Mouse (Mus musculus) mesoderm, embryonic 11.5 days (tissue): Measurements from ENCODE around the gene Gm2022.
"Not testable (repeated sequence)": the region's sequence is repeated elsewhere in the genome, so short reads cannot be mapped to it uniquely, and the experiment has no call there.

Source experiments
- DNase-seq: peaks from one replicate; pipeline ENCODE4 v3.0.0-alpha.2; 2012; ENCODE audit warnings: low read depth, low spot score

Gm2022 gene

DNA sequence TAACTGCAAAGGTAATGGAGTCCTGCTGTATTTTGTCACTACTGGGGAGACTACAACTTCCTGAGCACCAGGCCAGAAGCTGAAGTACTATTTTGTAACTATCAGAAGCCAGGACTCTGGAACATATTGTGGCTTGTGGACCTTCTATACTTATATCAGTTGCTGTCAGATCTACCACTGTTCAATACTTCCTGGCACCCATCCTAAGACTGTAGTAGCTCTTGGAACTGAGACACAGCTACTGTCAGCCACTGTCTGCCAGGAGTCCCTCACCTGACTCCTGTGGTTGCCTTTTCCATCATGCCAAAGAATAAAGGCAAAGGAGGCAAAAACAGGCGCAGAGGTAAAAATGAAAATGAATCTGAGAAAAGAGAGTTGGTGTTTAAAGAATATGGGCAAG is at the start of gene Gm2022:
Gene Gm2022, plus strand, starts transcription at position 301 of the 400 bp plus-strand sequence.
- DNase-seq = not testable (repeated sequence)

DNA sequence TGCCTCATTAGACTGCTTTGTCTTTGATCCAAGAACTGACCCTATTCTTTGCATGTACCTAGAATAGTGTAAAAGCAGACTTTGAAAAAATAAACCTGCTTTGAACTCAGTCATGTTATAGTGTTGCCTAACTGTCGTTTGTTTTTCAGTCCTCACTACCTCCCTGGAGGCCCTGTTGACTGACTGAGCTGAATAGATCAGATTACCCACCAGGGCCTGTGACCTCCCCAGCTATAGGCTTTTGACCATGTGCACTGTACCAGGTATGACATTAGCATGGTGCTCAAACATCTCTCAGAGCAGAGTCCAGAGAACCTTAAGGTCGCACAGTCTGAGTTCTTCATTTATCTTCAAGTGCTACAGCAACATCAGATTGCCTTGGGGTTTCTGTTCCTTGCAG is 44.5 kb upstream of the Gm2022 start:
- DNase-seq = not testable (repeated sequence)

DNA sequence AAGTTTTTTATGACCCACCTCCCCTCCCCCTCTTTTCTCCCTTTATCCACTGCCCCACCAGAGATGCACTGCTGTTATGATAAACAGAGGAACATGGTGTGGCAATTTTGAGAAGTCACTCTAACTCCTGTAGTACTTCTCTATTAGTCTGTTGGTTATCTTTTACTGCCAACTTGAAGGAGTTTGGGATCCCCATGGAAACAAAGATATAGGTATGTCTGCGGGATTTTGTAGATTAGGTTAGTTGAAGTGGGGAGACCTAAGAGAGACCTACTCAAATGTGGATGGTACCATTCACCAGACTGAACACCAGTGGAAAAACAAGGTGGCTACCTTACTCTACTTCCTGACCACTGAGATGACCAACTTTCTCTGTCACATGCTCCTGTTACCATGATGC is 39.1 kb upstream of the Gm2022 start:
- not testable (repeated sequence) for DNase-seq

DNA sequence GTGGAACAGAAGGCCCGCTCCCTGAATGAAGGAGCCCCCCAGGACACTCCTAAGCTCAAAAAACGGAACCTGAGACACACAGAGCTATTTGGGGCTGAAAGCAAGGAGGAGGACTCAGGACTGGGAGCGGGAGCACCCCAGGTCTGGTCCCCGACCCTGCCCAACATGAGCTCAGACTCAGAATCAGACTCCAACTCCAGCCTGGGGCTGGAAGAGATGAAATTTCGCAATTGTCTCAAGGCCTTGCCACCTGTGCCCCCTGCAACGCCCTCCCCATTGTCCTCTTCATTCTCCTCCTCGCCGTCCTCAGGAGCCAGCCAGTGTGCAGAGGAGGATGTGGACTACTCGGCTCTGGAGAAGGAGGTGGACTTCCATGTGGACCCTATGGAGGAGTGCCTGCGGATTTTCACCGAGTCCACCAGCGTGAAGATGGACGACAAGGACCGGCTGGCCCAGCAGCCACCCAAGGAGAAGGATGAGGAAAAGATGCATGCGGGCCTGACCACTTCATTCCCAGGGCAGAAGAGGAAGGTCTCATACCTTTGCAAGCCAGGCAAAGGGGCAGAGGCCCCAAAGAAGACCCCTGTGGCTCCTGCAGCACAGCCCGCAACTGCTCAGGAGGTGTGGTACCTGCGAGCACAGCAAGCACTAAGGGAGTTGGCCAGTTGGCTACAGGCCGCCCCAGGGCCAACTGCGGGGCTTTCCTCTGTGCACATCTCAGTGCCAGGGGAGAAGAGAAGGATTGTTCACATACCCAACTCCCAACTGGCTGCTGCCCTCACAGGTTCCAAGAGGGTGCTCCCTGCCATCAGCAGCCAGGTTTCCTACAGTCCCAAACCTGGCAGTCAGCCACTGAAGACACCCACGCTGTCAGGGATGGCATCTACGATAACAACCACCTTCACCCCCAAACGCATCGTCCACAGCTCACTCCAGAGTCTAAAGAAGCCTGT is 33.2 kb upstream of the Gm2022 start:
- DNase-seq = not testable (repeated sequence)

DNA sequence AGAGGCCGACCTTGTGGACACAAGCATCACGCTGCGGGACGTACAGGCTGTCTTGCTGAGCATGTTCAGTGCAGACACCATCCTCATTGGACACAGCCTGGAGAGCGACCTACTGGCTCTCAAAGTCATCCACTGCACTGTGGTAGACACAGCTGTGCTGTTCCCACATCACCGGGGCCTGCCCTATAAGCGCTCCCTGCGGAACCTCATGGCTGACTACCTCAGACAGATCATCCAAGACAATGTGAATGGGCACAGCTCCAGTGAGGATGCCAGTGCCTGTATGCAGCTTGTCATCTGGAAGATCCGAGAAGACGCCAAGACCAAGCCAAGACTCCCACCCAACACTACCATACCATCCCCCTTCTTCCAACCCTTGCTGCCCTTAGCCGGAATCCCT is 31.5 kb upstream of the Gm2022 start:
- not testable (repeated sequence) for DNase-seq

DNA sequence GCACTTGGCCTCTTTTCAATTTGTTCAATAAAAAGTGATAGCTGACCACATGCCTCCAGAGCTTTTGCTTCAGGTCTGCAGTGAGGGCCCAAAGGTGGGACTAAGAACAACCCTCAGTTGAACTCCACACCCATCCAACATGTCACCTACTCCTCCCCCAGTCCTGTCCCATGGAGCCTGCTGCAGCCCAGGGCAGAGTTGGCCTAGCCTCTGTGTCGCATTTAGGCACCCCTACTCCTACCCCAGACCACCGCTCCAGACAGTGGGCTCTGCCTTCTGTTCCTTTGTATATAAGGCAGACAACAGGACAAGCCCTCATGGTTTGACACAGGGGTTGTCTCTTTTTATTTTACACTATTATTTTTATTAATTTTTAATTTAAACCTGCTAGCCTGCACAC is 31.1 kb upstream of the Gm2022 start:
- not testable (repeated sequence) for DNase-seq

DNA sequence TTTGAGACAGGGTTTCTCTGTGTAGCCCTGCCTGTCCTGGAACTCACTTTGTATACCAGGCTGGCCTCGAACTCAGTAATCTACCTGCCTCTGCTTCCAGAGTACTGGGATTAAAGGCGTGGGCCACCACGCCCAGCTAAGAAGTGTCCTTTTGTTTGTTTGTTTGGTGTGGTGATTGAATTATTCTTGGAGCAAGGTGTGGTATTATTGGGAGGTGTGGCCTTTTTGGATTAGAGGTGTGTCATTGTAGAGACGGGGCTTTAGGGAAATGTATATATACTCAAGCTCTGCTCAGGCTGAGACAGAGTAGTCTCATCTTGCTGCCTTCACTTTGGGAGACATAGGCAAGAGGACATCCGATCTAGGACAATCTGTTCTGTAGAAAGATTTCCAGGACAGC is 21.4 kb upstream of the Gm2022 start, which contains the start of gene Gm2016:
Gene Gm2016, plus strand, starts transcription at position 301 of the 400 bp plus-strand sequence.
- DNase-seq = not testable (repeated sequence)

DNA sequence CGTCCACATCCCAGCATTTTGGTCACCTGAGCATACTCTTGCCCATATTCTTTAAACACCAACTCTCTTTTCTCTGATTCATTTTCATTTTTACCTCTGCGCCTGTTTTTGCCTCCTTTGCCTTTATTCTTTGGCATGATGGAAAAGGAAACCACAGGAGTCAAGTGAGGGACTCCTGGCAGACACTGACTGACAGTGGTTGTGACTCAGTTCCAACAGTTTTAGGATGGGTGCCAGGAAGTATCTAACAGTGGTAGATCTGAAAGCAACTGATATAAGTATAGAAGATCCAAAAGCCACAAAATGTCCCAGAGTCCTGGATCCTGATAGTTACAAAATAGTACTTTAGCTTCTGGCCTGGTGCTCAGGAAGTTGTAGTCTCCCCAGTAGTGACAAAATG is 24.6 kb downstream of the Gm2022 start, which contains the start of gene Gm2035:
Gene Gm2035, minus strand, starts transcription at position 137 of the 400 bp plus-strand sequence.
- DNase-seq = not testable (repeated sequence)
